Mouse (Mus musculus): Measurements from ENCODE around the gene Ephb3.

- TF ChIP-seq POLR2A (IDR thresholded peaks at IDR 0.05; ENCODE audit: extremely low read depth, insufficient read depth, low read length) (no peak), CTCF (IDR thresholded peaks at IDR 0.05; ENCODE audit: extremely low read depth, insufficient read depth, low read length) (peak; percentile 38; the same call in 1 of the 2 replicates)
These were observed 16.2 kb upstream of the Ephb3 start for GRCm38 (mm10) chr16:21188345-21188744.
